Mouse (Mus musculus) stomach, embryonic 16.5 days (tissue): Measurements from ENCODE around the gene Sertad2. TPM values are rescaled to one million over a fixed set of nuclear protein-coding genes. Genes with fewer than 3 reads are reported as not detected.
A peak's percentile ranks its signal among the peaks of the same experiment; 100 is the strongest.

Experiments
- ATAC-seq: fragments of 200-750 bp; cut with Nextera tagmentation; 2 replicates; pipeline ENCODE4 v1.8.0; 2017; ENCODE audit warnings: moderate number of reproducible peaks, moderate TSS enrichment; ENCODE audit not compliant: insufficient read depth, low FRiP score
- H3K27ac ChIP-seq: fragments of 300-500 bp; sonication (generic); 2 replicates; pipeline ENCODE4 v1.5.1; 2014; ENCODE audit warnings: low read length
- H3K27me3 ChIP-seq: fragments of 300-500 bp; sonication (generic); 2 replicates; pipeline ENCODE4 v1.6.1; 2014; ENCODE audit warnings: low read length, control low read depth, mixed read lengths; ENCODE audit not compliant: control insufficient read depth, insufficient read depth
- H3K36me3 ChIP-seq: fragments of 300-500 bp; sonication (generic); 2 replicates; pipeline ENCODE4 v1.6.1; 2014; ENCODE audit warnings: low read length; ENCODE audit not compliant: control insufficient read depth, insufficient read depth
- H3K4me1 ChIP-seq: fragments of 300-500 bp; sonication (generic); 2 replicates; pipeline ENCODE4 v1.6.1; 2014; ENCODE audit warnings: low read length, control low read depth, mixed read lengths; ENCODE audit not compliant: control insufficient read depth, insufficient read depth
- H3K4me2 ChIP-seq: fragments of 300-500 bp; sonication (generic); 2 replicates; pipeline ENCODE4 v1.6.1; 2014; ENCODE audit warnings: low read depth, low read length, mixed read lengths
- H3K4me3 ChIP-seq: fragments of 300-500 bp; sonication (generic); replicated peaks from 2 replicates; pipeline ENCODE4 v1.5.1; 2014; ENCODE audit warnings: mild to moderate bottlenecking, low read length
- H3K9ac ChIP-seq: fragments of 300-500 bp; sonication (generic); 2 replicates; pipeline ENCODE4 v1.6.1; 2014; ENCODE audit warnings: low read length
- H3K9me3 ChIP-seq: fragments of 300-500 bp; sonication (generic); replicated peaks from 2 replicates; pipeline ENCODE4 v1.6.1; 2016; ENCODE audit warnings: low read length, control low read depth; ENCODE audit not compliant: control insufficient read depth
- WGBS: fragments of 180-500 bp; shearing (Covaris S2); extraction: QIAGEN DNeasy Blood & Tissue Kit; methylation state at CpG from one replicate; pipeline ENCODE4 v1.1.7; 2014; 5-methylcytosine and 5-hydroxymethylcytosine counted together
- polyA plus RNA-seq: library from polyadenylated mRNA; unstranded; fragments of >200 nt; fragmentation: Nextera tagmentation; extraction: Ambion mirVana; gene quantifications from 2 replicates; pipeline ENCODE4 v1.2.1, GENCODE M21; 2015

The Sertad2 gene
- polyA plus RNA-seq, result 24.0 and 30.8 TPM in 2 replicates

- peak; percentile 99 for ATAC-seq
- WGBS, result under 1% methylated on average over 59 of the region's 62 CpGs
- 0 out of 2 replicates have a peak, but pooled peaks cover 3% of the 10 kb centered on the region for H3K4me1 ChIP-seq
- H3K4me2 ChIP-seq, result peak within 1 kb of the TSS; percentile 87
- no peaks in the 10 kb centered on the region for H3K9me3 ChIP-seq
- no peaks in the 10 kb centered on the region for H3K27me3 ChIP-seq
- no peaks in the 10 kb centered on the region for H3K36me3 ChIP-seq
- peak within 1 kb of the TSS; percentile 92 for H3K27ac ChIP-seq
- peak within 1 kb of the TSS; percentile 88 for H3K4me3 ChIP-seq
- H3K9ac ChIP-seq, result peak within 1 kb of the TSS; percentile 88
Measured at GRCm38 (mm10) chr11:20542739-20543452, at the start of gene Sertad2. TSS of gene Sertad2 (plus strand) at chr11:20543253.

- no peaks in the 10 kb centered on the region for H3K27me3 ChIP-seq
- H3K27ac ChIP-seq, result no peak overlapping the region
- 64% methylated on average over 6 of the region's 6 CpGs for WGBS
- H3K4me2 ChIP-seq, result no peak overlapping the region
- H3K9me3 ChIP-seq, result no peaks in the 10 kb centered on the region
- no peaks in the 10 kb centered on the region for H3K4me1 ChIP-seq
- no peak overlapping the region for H3K4me3 ChIP-seq
- no peak overlapping the region for H3K9ac ChIP-seq
- H3K36me3 ChIP-seq, result no peaks in the 10 kb centered on the region
- ATAC-seq, result no peak
Measured at GRCm38 (mm10) chr11:20493922-20494626, 49.0 kb upstream of the Sertad2 start.

GRCm38 (mm10) chr11:20500516-20500915 is 42.5 kb upstream of the Sertad2 start:
- 37% methylated on average over 3 of the region's 3 CpGs for WGBS
- Histone ChIP-seq H3K36me3 (no peaks in the 10 kb centered on the region), H3K4me1 (no peaks in the 10 kb centered on the region), H3K4me2 (no peak overlapping the region), H3K9me3 (no peaks in the 10 kb centered on the region), H3K27me3 (no peaks in the 10 kb centered on the region), H3K4me3 (no peak overlapping the region), H3K9ac (no peak overlapping the region), H3K27ac (no peak overlapping the region)
- ATAC-seq, result no peak

GRCm38 (mm10) chr11:20501160-20501955 is 41.7 kb upstream of the Sertad2 start:
- Histone ChIP-seq H3K4me1 (no peaks in the 10 kb centered on the region), H3K4me2 (no peak overlapping the region), H3K9me3 (no peaks in the 10 kb centered on the region), H3K36me3 (no peaks in the 10 kb centered on the region), H3K27me3 (no peaks in the 10 kb centered on the region), H3K4me3 (no peak overlapping the region), H3K27ac (no peak overlapping the region), H3K9ac (no peak overlapping the region)
- no peak for ATAC-seq
- 74% methylated on average over 5 of the region's 5 CpGs for WGBS

- WGBS, result 81% methylated on average over 6 of the region's 6 CpGs
- Histone ChIP-seq H3K36me3 (no peaks in the 10 kb centered on the region), H3K4me1 (peaks cover 4% of the 10 kb centered on the region; the same call in 1 of the 2 replicates), H3K4me3 (no peak overlapping the region), H3K9me3 (no peaks in the 10 kb centered on the region), H3K27ac (no peak overlapping the region), H3K4me2 (no peak overlapping the region), H3K27me3 (no peaks in the 10 kb centered on the region), H3K9ac (no peak overlapping the region)
- no peak for ATAC-seq
Measured at GRCm38 (mm10) chr11:20513574-20513973, 29.5 kb upstream of the Sertad2 start.

- no peaks in the 10 kb centered on the region for H3K27me3 ChIP-seq
- no peak overlapping the region for H3K4me2 ChIP-seq
- 46% methylated on average over 4 of the region's 4 CpGs for WGBS
- no peak for ATAC-seq
- peak overlapping the region; percentile 10; the same call in 1 of the 2 replicates for H3K27ac ChIP-seq
- no peak overlapping the region for H3K4me3 ChIP-seq
- peaks cover 4% of the 10 kb centered on the region; the same call in 1 of the 2 replicates for H3K4me1 ChIP-seq
- no peaks in the 10 kb centered on the region for H3K9me3 ChIP-seq
- H3K36me3 ChIP-seq, result no peaks in the 10 kb centered on the region
- H3K9ac ChIP-seq, result no peak overlapping the region; the same call in 1 of the 2 replicates
Measured at GRCm38 (mm10) chr11:20514757-20515156, 28.3 kb upstream of the Sertad2 start.

- Histone ChIP-seq H3K4me1 (no peaks in the 10 kb centered on the region), H3K27ac (no peak overlapping the region), H3K9ac (no peak overlapping the region), H3K9me3 (no peaks in the 10 kb centered on the region), H3K36me3 (no peaks in the 10 kb centered on the region), H3K4me3 (no peak overlapping the region), H3K4me2 (no peak overlapping the region), H3K27me3 (no peaks in the 10 kb centered on the region)
- ATAC-seq, result no peak
- WGBS, result 93% methylated on average over 2 of the region's 2 CpGs
Measured at GRCm38 (mm10) chr11:20521321-20521720, 21.7 kb upstream of the Sertad2 start.

- 70% methylated on average over 4 of the region's 4 CpGs for WGBS
- H3K36me3 ChIP-seq, result no peaks in the 10 kb centered on the region
- no peak overlapping the region for H3K4me3 ChIP-seq
- H3K9ac ChIP-seq, result no peak overlapping the region
- H3K27me3 ChIP-seq, result no peaks in the 10 kb centered on the region
- no peak overlapping the region for H3K27ac ChIP-seq
- H3K9me3 ChIP-seq, result no peaks in the 10 kb centered on the region
- no peak overlapping the region for H3K4me2 ChIP-seq
- ATAC-seq, result no peak
- H3K4me1 ChIP-seq, result no peaks in the 10 kb centered on the region
Measured at GRCm38 (mm10) chr11:20522750-20523149, 20.3 kb upstream of the Sertad2 start.

GRCm38 (mm10) chr11:20524435-20524834 is 18.6 kb upstream of the Sertad2 start:
- H3K4me2 ChIP-seq, result no peak overlapping the region

More at GRCm38 (mm10) chr11:20524435-20524834, 18.6 kb upstream of the Sertad2 start:
- ATAC-seq, result no peak
- H3K9ac ChIP-seq, result no peak overlapping the region
- H3K9me3 ChIP-seq, result no peaks in the 10 kb centered on the region
- H3K27me3 ChIP-seq, result no peaks in the 10 kb centered on the region
- H3K4me3 ChIP-seq, result no peak overlapping the region
- WGBS, result 92% methylated on average over 1 of the region's 1 CpGs
- H3K36me3 ChIP-seq, result no peaks in the 10 kb centered on the region
- no peak overlapping the region for H3K27ac ChIP-seq
- no peaks in the 10 kb centered on the region for H3K4me1 ChIP-seq
